Mouse (Mus musculus) heart, embryonic 16.5 days (tissue): ENCODE data around the gene Tln2. TPM values are rescaled to one million over a fixed set of nuclear protein-coding genes. Genes with fewer than 3 reads are reported as not detected.
A peak's percentile ranks its signal among the peaks of the same experiment; 100 is the strongest.

Source experiments
- ATAC-seq: fragments of 200-750 bp; cut with Nextera tagmentation; replicated peaks from 2 replicates; pipeline ENCODE4 v1.8.0; 2017; ENCODE audit warnings: moderate number of reproducible peaks; ENCODE audit not compliant: insufficient read depth, low FRiP score; ENCODE audit errors: extremely low read depth
- H3K27ac ChIP-seq: fragments of 300-500 bp; sonication (generic); 2 replicates; pipeline ENCODE4 v1.5.1; 2014; ENCODE audit warnings: mild to moderate bottlenecking, low read length, control low read depth, moderate library complexity
- H3K27me3 ChIP-seq: fragments of 300-500 bp; sonication (generic); 2 replicates; pipeline ENCODE4 v1.6.1; 2014; ENCODE audit warnings: low read length, mixed read lengths; ENCODE audit not compliant: control insufficient read depth, insufficient read depth
- H3K36me3 ChIP-seq: fragments of 300-500 bp; sonication (generic); 2 replicates; pipeline ENCODE4 v1.6.1; 2014; ENCODE audit not compliant: control insufficient read depth, insufficient read depth
- H3K4me1 ChIP-seq: fragments of 300-500 bp; sonication (generic); 2 replicates; pipeline ENCODE4 v1.6.1; 2014; ENCODE audit warnings: low read length, mixed read lengths; ENCODE audit not compliant: control insufficient read depth, insufficient read depth
- H3K4me2 ChIP-seq: fragments of 300-500 bp; sonication (generic); 2 replicates; pipeline ENCODE4 v1.6.1; 2014; ENCODE audit warnings: low read depth, mild to moderate bottlenecking, control low read depth, low read length
- H3K4me3 ChIP-seq: fragments of 300-500 bp; sonication (generic); 2 replicates; pipeline ENCODE4 v1.5.1; 2014; ENCODE audit warnings: mild to moderate bottlenecking, control low read depth, low read length
- H3K9ac ChIP-seq: fragments of 300-500 bp; sonication (generic); 2 replicates; pipeline ENCODE4 v1.6.1; 2014; ENCODE audit warnings: low read length, control low read depth
- H3K9me3 ChIP-seq: fragments of 300-500 bp; sonication (generic); replicated peaks from 2 replicates; pipeline ENCODE4 v1.6.1; 2016; ENCODE audit warnings: low read length; ENCODE audit not compliant: control insufficient read depth
- WGBS: fragments of 180-500 bp; shearing (Covaris S2); extraction: QIAGEN DNeasy Blood & Tissue Kit; methylation state at CpG from one replicate; pipeline ENCODE4 v1.1.7; 2014; 5-methylcytosine and 5-hydroxymethylcytosine counted together
- polyA plus RNA-seq: library from polyadenylated mRNA; unstranded; fragments of >200 nt; fragmentation: Nextera tagmentation; extraction: Ambion mirVana; gene quantifications from 2 replicates; pipeline ENCODE4 v1.2.1, GENCODE M21; 2015

Tln2 gene
- polyA plus RNA-seq, 1 experiment from 2014 or later: 51.5 TPM

GRCm38 (mm10) chr9:67565801-67566258, 6.3 kb upstream of the Tln2 start:
- Histone ChIP-seq H3K36me3 (no peaks in the 10 kb centered on the region), H3K9ac (peak overlapping the region; percentile 50; the same call in 1 of the 2 replicates), H3K9me3 (peaks cover 2% of the 10 kb centered on the region), H3K27ac (peak overlapping the region; percentile 90), H3K27me3 (no peaks in the 10 kb centered on the region), H3K4me2 (peak overlapping the region; percentile 38; the same call in 1 of the 2 replicates), H3K4me1 (peaks cover 43% of the 10 kb centered on the region), H3K4me3 (no peak overlapping the region)
- peak; percentile 87 for ATAC-seq
- 24% methylated on average over 6 of the region's 6 CpGs for WGBS

GRCm38 (mm10) chr9:67549811-67550501, 9.5 kb downstream of the Tln2 start:
- Histone ChIP-seq H3K27ac (peak overlapping the region; percentile 68), H3K4me1 (peaks cover 12% of the 10 kb centered on the region), H3K9me3 (no peaks in the 10 kb centered on the region), H3K4me3 (no peak overlapping the region), H3K36me3 (peaks cover 3% of the 10 kb centered on the region), H3K4me2 (no peak overlapping the region), H3K9ac (0 out of 2 replicates have a peak overlapping the region, but pooled peaks have one; percentile 6), H3K27me3 (no peaks in the 10 kb centered on the region)
- WGBS: 89% methylated on average over 8 of the region's 8 CpGs
- ATAC-seq: peak; percentile 23; the same call in 1 of the 2 replicates

- peak; percentile 56; the same call in 1 of the 2 replicates for ATAC-seq
- H3K9ac ChIP-seq: 0 out of 2 replicates have a peak overlapping the region, but pooled peaks have one; percentile 6
- H3K4me3 ChIP-seq: no peak overlapping the region
- WGBS: 37% methylated on average over 4 of the region's 4 CpGs
- H3K4me1 ChIP-seq: peaks cover 18% of the 10 kb centered on the region
- no peak overlapping the region for H3K4me2 ChIP-seq
- no peaks in the 10 kb centered on the region for H3K27me3 ChIP-seq
- H3K9me3 ChIP-seq: no peaks in the 10 kb centered on the region
- peaks cover 3% of the 10 kb centered on the region for H3K36me3 ChIP-seq
- H3K27ac ChIP-seq: peak overlapping the region; percentile 68
These were observed 10.2 kb downstream of the Tln2 start for GRCm38 (mm10) chr9:67549332-67549731.

- Histone ChIP-seq H3K27ac (no peak overlapping the region), H3K36me3 (no peaks in the 10 kb centered on the region), H3K9me3 (no peaks in the 10 kb centered on the region), H3K9ac (no peak overlapping the region), H3K27me3 (no peaks in the 10 kb centered on the region), H3K4me2 (no peak overlapping the region), H3K4me3 (no peak overlapping the region), H3K4me1 (peaks cover 20% of the 10 kb centered on the region)
- ATAC-seq: no peak
- 84% methylated on average over 5 of the region's 5 CpGs for WGBS
These were observed 12.9 kb downstream of the Tln2 start for GRCm38 (mm10) chr9:67546650-67547049.

- H3K9me3 ChIP-seq: no peaks in the 10 kb centered on the region
- H3K4me3 ChIP-seq: no peak overlapping the region
- H3K4me2 ChIP-seq: no peak overlapping the region
- no peak for ATAC-seq
- no peak overlapping the region for H3K9ac ChIP-seq
- no peaks in the 10 kb centered on the region for H3K36me3 ChIP-seq
- no peak overlapping the region for H3K27ac ChIP-seq
- 85% methylated on average over 3 of the region's 3 CpGs for whole genome bisulfite sequencing
- no peaks in the 10 kb centered on the region for H3K27me3 ChIP-seq
- peaks cover 20% of the 10 kb centered on the region for H3K4me1 ChIP-seq
These were observed 13.7 kb downstream of the Tln2 start for GRCm38 (mm10) chr9:67545794-67546193.

- Histone ChIP-seq H3K27ac (no peak overlapping the region), H3K4me3 (no peak overlapping the region), H3K9me3 (no peaks in the 10 kb centered on the region), H3K36me3 (no peaks in the 10 kb centered on the region), H3K4me2 (no peak overlapping the region), H3K27me3 (no peaks in the 10 kb centered on the region), H3K4me1 (peaks cover 21% of the 10 kb centered on the region), H3K9ac (no peak overlapping the region)
- 56% methylated on average over 7 of the region's 7 CpGs for WGBS
- no peak for ATAC-seq
These were observed 14.7 kb downstream of the Tln2 start for GRCm38 (mm10) chr9:67544783-67545182.

- no peak overlapping the region for H3K4me3 ChIP-seq
- peaks cover 15% of the 10 kb centered on the region for H3K4me1 ChIP-seq
- H3K4me2 ChIP-seq: no peak overlapping the region
- WGBS: 81% methylated on average over 8 of the region's 8 CpGs
- no peaks in the 10 kb centered on the region for H3K9me3 ChIP-seq
- ATAC-seq: no peak
- no peaks in the 10 kb centered on the region for H3K36me3 ChIP-seq
- H3K27me3 ChIP-seq: no peaks in the 10 kb centered on the region
- no peak overlapping the region for H3K27ac ChIP-seq
- H3K9ac ChIP-seq: no peak overlapping the region
These were observed 17.6 kb downstream of the Tln2 start for GRCm38 (mm10) chr9:67541948-67542347.

GRCm38 (mm10) chr9:67539776-67540706, 19.5 kb downstream of the Tln2 start:
- Histone ChIP-seq H3K27me3 (no peaks in the 10 kb centered on the region), H3K4me2 (no peak overlapping the region), H3K9ac (no peak overlapping the region), H3K27ac (no peak overlapping the region), H3K4me1 (peaks cover 20% of the 10 kb centered on the region), H3K36me3 (no peaks in the 10 kb centered on the region), H3K9me3 (no peaks in the 10 kb centered on the region), H3K4me3 (no peak overlapping the region)
- WGBS: 60% methylated on average over 17 of the region's 17 CpGs
- peak; percentile 23; the same call in 1 of the 2 replicates for ATAC-seq

GRCm38 (mm10) chr9:67534420-67534819, 25.1 kb downstream of the Tln2 start:
- no peak overlapping the region for H3K27ac ChIP-seq
- no peaks in the 10 kb centered on the region for H3K27me3 ChIP-seq
- no peak overlapping the region for H3K4me3 ChIP-seq
- WGBS: 46% methylated on average over 7 of the region's 7 CpGs
- H3K36me3 ChIP-seq: no peaks in the 10 kb centered on the region
- H3K4me2 ChIP-seq: no peak overlapping the region
- no peak for ATAC-seq
- no peaks in the 10 kb centered on the region for H3K9me3 ChIP-seq
- no peak overlapping the region for H3K9ac ChIP-seq
- peaks cover 20% of the 10 kb centered on the region for H3K4me1 ChIP-seq
